Mouse (Mus musculus) CH12.LX (cell line): ENCODE data around the gene Rtl1.

Source experiments
- CHD1 ChIP-seq: IDR thresholded peaks from 2 replicates; pipeline ENCODE4 v1.6.1; 2012; ENCODE audit warnings: low read depth, low read length, improper control_type of control experiment, inconsistent platforms
- CTCF ChIP-seq, 2 experiments: IDR thresholded peaks in 1 of 2; conservative IDR thresholded peaks in 1 of 2; 2 replicates each; pipeline ENCODE4 v1.5.1; 2011 to 2012; ENCODE audit warnings: low read depth in 2 of 2, low read length in 2 of 2, improper control_type of control experiment in 1 of 2, inconsistent platforms in 1 of 2, mild to moderate bottlenecking in 1 of 2, moderate library complexity in 1 of 2
- HCFC1 ChIP-seq: IDR thresholded peaks from 2 replicates; pipeline ENCODE4 v1.6.1; 2012; ENCODE audit warnings: low read depth, mild to moderate bottlenecking, inconsistent platforms, low read length, improper control_type of control experiment
- POLR2A ChIP-seq: IDR thresholded peaks from 2 replicates; pipeline ENCODE4 v1.6.1; 2011; ENCODE audit warnings: low read depth, mild to moderate bottlenecking, improper control_type of control experiment, low read length
- UBTF ChIP-seq: IDR thresholded peaks from 2 replicates; pipeline ENCODE4 v1.6.1; 2012; ENCODE audit warnings: low read depth, mild to moderate bottlenecking, inconsistent platforms, low read length, improper control_type of control experiment, moderate library complexity

- TF ChIP-seq CHD1 (no peak), POLR2A (no peak), HCFC1 (no peak), CTCF (conservative IDR thresholded peaks at IDR 0.05 in 1 of 2, IDR thresholded peaks at IDR 0.05 in 1 of 2; ENCODE audit: low read depth in 2 of 2, low read length in 2 of 2) (no peak), UBTF (no peak)
Measured at GRCm38 (mm10) chr12:109539950-109540349, 60.2 kb downstream of the Rtl1 start.
